Mouse (Mus musculus) urinary bladder, adult 2 months (tissue): ENCODE results near the gene Osm. TPM values are rescaled to one million over a fixed set of nuclear protein-coding genes. Genes with fewer than 3 reads are reported as not detected.

Experiments
- DNase-seq: peaks from one replicate; pipeline ENCODE4 v3.0.0; 2022; ENCODE audit warnings: low spot score
- polyA plus RNA-seq: library from polyadenylated mRNA; depleted of rRNA; stranded (reverse); fragments of >200 nt; gene quantifications from 2 replicates; pipeline ENCODE4 v1.2.3, GENCODE M21; 2012; rRNA removed

Gene Osm
- polyA plus RNA-seq, 1 experiment: 0.39 TPM

GRCm38 (mm10) chr11:4270744-4271459 lies 34.7 kb downstream of the Osm start:
- no peak for DNase-seq

- DNase-seq: no peak
These were observed 35.3 kb downstream of the Osm start for GRCm38 (mm10) chr11:4271544-4271943.

- no peak for DNase-seq
These were observed 40.2 kb downstream of the Osm start for GRCm38 (mm10) chr11:4276411-4276861.

GRCm38 (mm10) chr11:4279909-4280308 lies 43.7 kb downstream of the Osm start:
- DNase-seq: no peak

- no peak for DNase-seq
These were observed 45.6 kb downstream of the Osm start for GRCm38 (mm10) chr11:4281852-4282251.

GRCm38 (mm10) chr11:4283627-4284026 lies 47.4 kb downstream of the Osm start:
- no peak for DNase-seq

- DNase-seq: no peak
These were observed 53.1 kb downstream of the Osm start for GRCm38 (mm10) chr11:4289280-4289679.

Other genes with a start within 250 kb of the Osm start
- gene Sec14l4, start 205.0 kb upstream of the Osm start, polyA plus RNA-seq: 0.15 and 0.21 TPM in 2 replicates
- gene Sec14l3, start 171.6 kb upstream of the Osm start, polyA plus RNA-seq: not detected in 2 replicates
- 3.4 and 4.1 TPM in 2 replicates for gene Mtfp1, start 141.0 kb upstream of the Osm start, polyA plus RNA-seq
- 1.3 and 1.4 TPM in 2 replicates for gene Sec14l2, start 113.0 kb upstream of the Osm start, polyA plus RNA-seq
- 31.5 and 34.4 TPM in 2 replicates for gene Rnf215, start 101.2 kb upstream of the Osm start, polyA plus RNA-seq
- 13.8 and 14.2 TPM in 2 replicates for gene Ccdc157, start 76.1 kb upstream of the Osm start, polyA plus RNA-seq
- gene Sf3a1, start 76.1 kb upstream of the Osm start, polyA plus RNA-seq: 21.6 and 28.5 TPM in 2 replicates
- gene Tbc1d10a, start 49.6 kb upstream of the Osm start, polyA plus RNA-seq: 92.5 and 137 TPM in 2 replicates
- gene Castor1, start 18.2 kb upstream of the Osm start, polyA plus RNA-seq: 19.7 and 19.8 TPM in 2 replicates
- 2.5 and 2.8 TPM in 2 replicates for gene Lif, start 21.1 kb downstream of the Osm start, polyA plus RNA-seq
- gene Hormad2, start 204.7 kb downstream of the Osm start, polyA plus RNA-seq: 0.04 and 0.07 TPM in 2 replicates